Mouse (Mus musculus): ENCODE data around the gene Ptgis.

Gene Ptgis

GRCm38 (mm10) chr2:167193361-167193760, 47.0 kb downstream of the Ptgis start:
- DNase-seq (ENCODE audit: low read depth in 2 of 2, low spot score in 2 of 2) = no peak

GRCm38 (mm10) chr2:167190076-167190399, 50.4 kb downstream of the Ptgis start, which contains the start of gene Kcnb1:
Gene Kcnb1, minus strand, starts transcription at chr2:167190155.
- peak; percentile 8 to 9 for DNase-seq (ENCODE audit: low read depth in 2 of 2, low spot score in 2 of 2)

- DNase-seq (ENCODE audit: low read depth in 2 of 2, low spot score in 2 of 2) = no peak
Measured at GRCm38 (mm10) chr2:167189291-167190075, 50.9 kb downstream of the Ptgis start.

- peak in 1 of 2 experiments; percentile 30 for DNase-seq (ENCODE audit: low read depth in 2 of 2, low spot score in 2 of 2)
Measured at GRCm38 (mm10) chr2:167188315-167189207, 51.8 kb downstream of the Ptgis start.

- DNase-seq (ENCODE audit: low read depth in 2 of 2, low spot score in 2 of 2) = no peak
Measured at GRCm38 (mm10) chr2:167187119-167187518, 53.3 kb downstream of the Ptgis start.

- no peak for DNase-seq (ENCODE audit: low read depth in 2 of 2, low spot score in 2 of 2)
Measured at GRCm38 (mm10) chr2:167186544-167186943, 53.9 kb downstream of the Ptgis start.

- DNase-seq (ENCODE audit: low read depth in 2 of 2, low spot score in 2 of 2) = no peak
Measured at GRCm38 (mm10) chr2:167186003-167186402, 54.4 kb downstream of the Ptgis start.

GRCm38 (mm10) chr2:167185432-167185831, 55.0 kb downstream of the Ptgis start:
- DNase-seq (ENCODE audit: low read depth in 2 of 2, low spot score in 2 of 2) = no peak

GRCm38 (mm10) chr2:167181662-167182389, 58.6 kb downstream of the Ptgis start:
- no peak for DNase-seq (ENCODE audit: low read depth in 2 of 2, low spot score in 2 of 2)

GRCm38 (mm10) chr2:167181096-167181495, 59.3 kb downstream of the Ptgis start:
- no peak for DNase-seq (ENCODE audit: low read depth in 2 of 2, low spot score in 2 of 2)

- DNase-seq (ENCODE audit: low read depth in 2 of 2, low spot score in 2 of 2) = no peak
Measured at GRCm38 (mm10) chr2:167179301-167179700, 61.1 kb downstream of the Ptgis start.

- no peak for DNase-seq (ENCODE audit: low read depth in 2 of 2, low spot score in 2 of 2)
Measured at GRCm38 (mm10) chr2:167177231-167177641, 63.2 kb downstream of the Ptgis start.

- DNase-seq (ENCODE audit: low read depth in 2 of 2, low spot score in 2 of 2) = no peak
Measured at GRCm38 (mm10) chr2:167175284-167175683, 65.1 kb downstream of the Ptgis start.

- DNase-seq (ENCODE audit: low read depth in 2 of 2, low spot score in 2 of 2) = no peak
Measured at GRCm38 (mm10) chr2:167173051-167173875, 67.1 kb downstream of the Ptgis start.

GRCm38 (mm10) chr2:167167515-167168212, 72.7 kb downstream of the Ptgis start:
- no peak for DNase-seq (ENCODE audit: low read depth in 2 of 2, low spot score in 2 of 2)

- DNase-seq (ENCODE audit: low read depth in 2 of 2, low spot score in 2 of 2) = no peak
Measured at GRCm38 (mm10) chr2:167163600-167163999, 76.8 kb downstream of the Ptgis start.

GRCm38 (mm10) chr2:167163134-167163533, 77.3 kb downstream of the Ptgis start:
- no peak for DNase-seq (ENCODE audit: low read depth in 2 of 2, low spot score in 2 of 2)

- DNase-seq (ENCODE audit: low read depth in 2 of 2, low spot score in 2 of 2) = no peak
Measured at GRCm38 (mm10) chr2:167162516-167163021, 77.8 kb downstream of the Ptgis start.

- no peak for DNase-seq (ENCODE audit: low read depth in 2 of 2, low spot score in 2 of 2)
Measured at GRCm38 (mm10) chr2:167159721-167160120, 80.7 kb downstream of the Ptgis start.

GRCm38 (mm10) chr2:167158780-167159179, 81.6 kb downstream of the Ptgis start:
- no peak for DNase-seq (ENCODE audit: low read depth in 2 of 2, low spot score in 2 of 2)

Measured in CD8-positive naive resting alpha-beta T cell, adult 2 months (primary cell).